Mouse (Mus musculus) forebrain, embryonic 16.5 days (tissue): ENCODE data around the gene Gm10283. TPM values are rescaled to one million over a fixed set of nuclear protein-coding genes. Genes with fewer than 3 reads are reported as not detected.
"Not testable (repeated sequence)": the region's sequence is repeated elsewhere in the genome, so short reads cannot be mapped to it uniquely, and the experiment has no call there.

Source experiments
- ATAC-seq: fragments of 200-750 bp; cut with Nextera tagmentation; 2 replicates; pipeline ENCODE4 v1.8.0; 2017; ENCODE audit warnings: mild to moderate bottlenecking, moderate library complexity
- H3K27ac ChIP-seq: fragments of 300-500 bp; sonication (generic); 2 replicates; pipeline ENCODE4 v1.5.1; 2014; ENCODE audit warnings: low read length, control low read depth
- H3K27me3 ChIP-seq: fragments of 300-500 bp; sonication (generic); replicated peaks from 2 replicates; pipeline ENCODE4 v1.6.1; 2014; ENCODE audit warnings: low read length; ENCODE audit not compliant: control insufficient read depth, insufficient read depth
- H3K36me3 ChIP-seq: fragments of 300-500 bp; sonication (generic); 2 replicates; pipeline ENCODE4 v1.6.1; 2014; ENCODE audit not compliant: control insufficient read depth, insufficient read depth
- H3K4me1 ChIP-seq: fragments of 300-500 bp; sonication (generic); replicated peaks from 2 replicates; pipeline ENCODE4 v1.6.1; 2014; ENCODE audit warnings: low read length; ENCODE audit not compliant: control insufficient read depth, insufficient read depth
- H3K4me2 ChIP-seq: fragments of 300-500 bp; sonication (generic); 2 replicates; pipeline ENCODE4 v1.6.1; 2014; ENCODE audit warnings: mild to moderate bottlenecking, low read length, control low read depth
- H3K4me3 ChIP-seq: fragments of 300-500 bp; sonication (generic); replicated peaks from 2 replicates; pipeline ENCODE4 v1.5.1; 2014; ENCODE audit warnings: mild to moderate bottlenecking, low read length, control low read depth
- H3K9ac ChIP-seq: fragments of 300-500 bp; sonication (generic); replicated peaks from 2 replicates; pipeline ENCODE4 v1.6.1; 2014; ENCODE audit warnings: low read depth, low read length, control low read depth
- H3K9me3 ChIP-seq: fragments of 300-500 bp; sonication (generic); 2 replicates; pipeline ENCODE4 v1.6.1; 2016; ENCODE audit warnings: low read length; ENCODE audit not compliant: control insufficient read depth
- WGBS: fragments of 180-500 bp; shearing (Covaris S2); extraction: QIAGEN DNeasy Blood & Tissue Kit; methylation state at CpG from one replicate; pipeline ENCODE4 v1.1.7; 2014; 5-methylcytosine and 5-hydroxymethylcytosine counted together
- polyA plus RNA-seq: library from polyadenylated mRNA; unstranded; fragments of >200 nt; fragmentation: Nextera tagmentation; extraction: Ambion mirVana; gene quantifications from 2 replicates; pipeline ENCODE4 v1.2.1, GENCODE M21; 2015

The Gm10283 gene
- not detected in 2 replicates for polyA plus RNA-seq

DNA sequence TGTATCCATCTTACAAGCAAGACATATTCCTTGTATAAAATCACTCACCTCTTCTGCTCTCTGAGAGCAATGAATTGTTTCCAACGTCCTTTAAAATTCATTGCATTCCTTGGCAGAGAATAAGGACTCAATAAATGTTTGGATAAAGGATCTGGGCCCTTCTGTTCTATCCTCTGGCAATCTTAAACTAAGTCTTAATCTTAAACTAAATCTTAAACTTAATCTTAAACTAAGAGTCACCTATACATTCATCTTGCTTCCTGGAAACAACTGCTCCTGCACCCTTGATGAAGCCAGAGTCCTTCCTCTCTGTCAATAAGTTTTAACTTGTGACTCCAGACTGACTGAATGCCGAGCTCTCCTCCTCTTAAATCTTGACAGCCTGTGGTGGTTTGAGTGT, at the start of gene Gm10283:
Gene Gm10283 (minus strand): TSS at position 101 of the 400 bp plus-strand sequence.
- H3K9ac ChIP-seq, result no peak within 1 kb of the TSS
- no peaks in the 10 kb centered on the region for H3K27me3 ChIP-seq
- WGBS, result 62% methylated on average over 2 of the region's 2 CpGs
- no peak within 1 kb of the TSS for H3K4me2 ChIP-seq
- H3K4me3 ChIP-seq, result no peak within 1 kb of the TSS
- no peak within 1 kb of the TSS for H3K27ac ChIP-seq
- no peak for ATAC-seq
- no peaks in the 10 kb centered on the region for H3K9me3 ChIP-seq
- peaks cover 4% of the 10 kb centered on the region for H3K4me1 ChIP-seq
- no peaks in the 10 kb centered on the region for H3K36me3 ChIP-seq

DNA sequence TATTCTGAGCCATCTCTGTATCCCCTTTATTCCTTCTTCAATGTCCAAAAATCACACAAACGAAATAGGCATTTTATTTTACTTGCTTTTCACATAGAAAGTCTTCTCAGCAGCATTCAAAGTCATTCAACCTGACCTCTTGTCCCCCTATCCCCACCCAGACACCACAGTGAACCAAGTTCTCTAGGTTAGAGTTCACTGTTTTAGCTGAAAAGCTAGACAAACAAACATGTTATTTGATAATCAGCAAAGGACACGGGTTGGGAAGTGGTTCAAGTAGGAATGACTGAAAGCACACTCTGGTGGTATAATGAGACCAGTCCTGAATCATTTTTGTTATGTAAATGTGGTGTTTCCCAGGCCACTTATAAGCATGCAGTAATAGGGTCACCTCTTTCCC, 31.9 kb upstream of the Gm10283 start:
- no peaks in the 10 kb centered on the region for H3K9me3 ChIP-seq
- ATAC-seq, result no peak
- H3K27me3 ChIP-seq, result no peaks in the 10 kb centered on the region
- no peaks in the 10 kb centered on the region for H3K4me1 ChIP-seq
- H3K36me3 ChIP-seq, result no peaks in the 10 kb centered on the region
- no peak overlapping the region for H3K27ac ChIP-seq
- 13% methylated on average over 2 of the region's 2 CpGs for WGBS
- H3K4me3 ChIP-seq, result no peak overlapping the region
- H3K4me2 ChIP-seq, result no peak overlapping the region
- no peak overlapping the region for H3K9ac ChIP-seq

DNA sequence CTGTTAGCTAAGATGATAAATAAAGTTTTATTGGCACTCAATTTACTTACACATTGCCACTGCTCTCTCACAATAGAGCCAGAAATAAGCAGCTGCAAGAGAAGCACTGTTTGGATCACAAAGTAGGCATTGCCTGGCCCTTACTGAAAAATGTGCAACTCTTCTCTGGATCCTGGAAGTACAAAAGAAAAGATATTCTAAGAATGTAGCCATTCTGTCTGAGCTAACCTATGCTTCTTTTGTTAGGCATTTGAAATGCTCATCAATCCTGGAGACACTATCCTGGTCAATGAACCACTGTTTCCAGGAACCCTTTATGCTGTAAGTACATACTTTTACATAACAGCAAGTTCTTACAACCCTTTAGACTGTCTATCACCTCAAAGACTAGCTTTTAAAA, 15.3 kb upstream of the Gm10283 start:
- ATAC-seq, result no peak

DNA sequence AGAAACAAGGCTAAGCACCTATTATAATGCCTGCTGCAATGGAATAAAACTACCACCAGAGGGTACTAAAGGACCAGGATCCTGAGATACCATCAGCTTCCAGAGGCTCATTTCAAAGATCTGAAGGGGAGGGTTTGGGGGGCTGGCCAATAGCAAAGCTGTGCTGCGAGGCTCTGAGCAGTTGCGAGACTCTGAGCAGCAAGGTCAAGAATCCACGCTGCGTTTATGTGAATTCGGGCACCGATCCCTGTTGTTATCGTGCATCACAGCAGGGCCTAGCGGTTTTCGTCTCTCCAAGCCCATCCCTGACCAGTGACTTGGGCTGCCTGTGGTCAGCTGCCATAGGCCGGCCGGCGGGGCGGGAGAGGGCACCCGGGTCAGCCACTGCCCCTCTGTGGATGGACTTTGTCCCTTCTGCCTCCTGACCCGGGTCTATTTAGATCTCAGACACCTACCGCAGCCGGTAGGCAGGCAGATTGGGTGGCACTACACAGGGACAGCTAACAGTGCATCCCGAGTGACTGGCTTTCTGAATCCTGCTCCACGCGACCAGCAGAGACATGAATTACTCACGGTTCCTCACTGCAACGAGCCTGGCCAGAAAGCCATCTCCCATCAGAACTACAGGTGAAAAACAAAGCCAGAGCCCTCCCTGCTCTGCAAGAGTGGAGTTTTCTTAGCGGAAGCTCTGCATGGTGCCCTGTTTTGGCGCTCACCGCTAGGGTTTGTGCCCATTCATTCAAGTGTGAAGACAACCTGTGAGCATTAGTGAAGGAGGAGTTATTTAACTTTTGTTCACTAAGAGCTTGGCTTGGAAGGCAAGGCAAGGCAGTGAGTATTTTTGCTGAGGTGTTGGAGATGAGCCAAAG, 2.9 kb upstream of the Gm10283 start, which contains the start of gene Aadat:
Gene Aadat (plus strand): TSS at position 280 of the 869 bp plus-strand sequence.
- H3K4me3 ChIP-seq, result peak within 1 kb of the TSS; percentile 69
- H3K4me1 ChIP-seq, result peaks cover 4% of the 10 kb centered on the region
- H3K27me3 ChIP-seq, result no peaks in the 10 kb centered on the region
- peak within 1 kb of the TSS; percentile 100 for H3K4me2 ChIP-seq
- H3K27ac ChIP-seq, result no peak within 1 kb of the TSS
- no peaks in the 10 kb centered on the region for H3K9me3 ChIP-seq
- H3K36me3 ChIP-seq, result no peaks in the 10 kb centered on the region
- ATAC-seq, result peak; percentile 100
- WGBS, result 0% methylated on average over 25 of the region's 25 CpGs
- H3K9ac ChIP-seq, result peak within 1 kb of the TSS; percentile 71

More for the DNA sequence above, 15.3 kb upstream of the Gm10283 start:
- Histone ChIP-seq H3K27ac (no peak overlapping the region), H3K4me2 (no peak overlapping the region), H3K4me3 (no peak overlapping the region), H3K9ac (no peak overlapping the region), H3K9me3 (no peaks in the 10 kb centered on the region), H3K27me3 (no peaks in the 10 kb centered on the region), H3K4me1 (no peaks in the 10 kb centered on the region), H3K36me3 (no peaks in the 10 kb centered on the region)

DNA sequence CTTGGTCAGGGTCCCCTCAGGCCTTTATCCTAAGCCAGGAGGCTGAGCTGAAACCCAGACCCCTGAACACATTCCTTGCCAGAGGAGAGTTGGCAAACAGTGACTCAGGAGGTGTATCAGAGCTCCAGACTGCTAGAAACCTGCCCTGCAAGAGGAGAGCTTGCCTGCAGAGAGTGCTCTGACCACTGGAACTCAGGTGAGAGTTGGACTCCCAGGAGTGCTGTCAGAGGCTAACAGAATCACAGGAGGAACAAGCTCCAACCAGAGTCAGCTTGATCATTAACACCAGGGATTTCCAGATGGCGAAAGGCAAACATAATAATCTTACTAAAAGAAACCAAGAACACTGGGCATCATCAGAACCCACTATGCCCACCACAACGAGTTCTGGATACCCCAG, 8.0 kb downstream of the Gm10283 start:
- H3K4me1 ChIP-seq, H3K4me3 ChIP-seq, H3K4me2 ChIP-seq, H3K27ac ChIP-seq, H3K36me3 ChIP-seq, H3K9me3 ChIP-seq, ATAC-seq, H3K27me3 ChIP-seq, H3K9ac ChIP-seq: not testable (repeated sequence)
- WGBS, result 82% methylated on average over 2 of the region's 2 CpGs

GRCm38 (mm10) chr8:60494606-60495005, 8.4 kb downstream of the Gm10283 start:
- H3K27me3 ChIP-seq, result no peaks in the 10 kb centered on the region
- H3K4me2 ChIP-seq, result no peak overlapping the region
- H3K4me3 ChIP-seq, result no peak overlapping the region
- H3K9me3 ChIP-seq, result no peaks in the 10 kb centered on the region
- H3K9ac ChIP-seq, result no peak overlapping the region
- no peaks in the 10 kb centered on the region for H3K36me3 ChIP-seq
- WGBS, result 90% methylated on average over 11 of the region's 11 CpGs
- ATAC-seq, result no peak
- no peak overlapping the region for H3K27ac ChIP-seq
- H3K4me1 ChIP-seq, result no peaks in the 10 kb centered on the region

DNA sequence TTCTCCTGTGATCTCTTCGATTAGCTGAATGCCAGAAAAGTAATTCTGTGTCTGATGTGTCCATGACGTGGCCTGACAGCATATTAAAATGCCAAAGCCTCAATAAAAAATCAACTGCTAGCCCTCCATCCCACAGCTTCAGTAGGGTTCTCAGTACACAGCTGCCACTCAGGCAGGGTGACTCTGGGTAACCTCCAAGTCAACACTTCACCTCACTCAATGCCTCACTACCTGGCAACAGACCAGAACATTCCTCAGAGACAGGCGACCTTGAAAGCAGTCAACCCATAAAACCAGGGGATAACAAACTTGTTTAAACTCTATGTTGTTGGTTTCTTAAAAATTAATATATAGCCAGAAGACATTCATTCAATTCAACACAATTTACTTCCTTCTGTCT, 10.5 kb downstream of the Gm10283 start:
- Histone ChIP-seq H3K27me3 (no peaks in the 10 kb centered on the region), H3K36me3 (no peaks in the 10 kb centered on the region), H3K9me3 (no peaks in the 10 kb centered on the region), H3K27ac (no peak overlapping the region), H3K4me2 (no peak overlapping the region), H3K9ac (no peak overlapping the region), H3K4me1 (no peaks in the 10 kb centered on the region), H3K4me3 (no peak overlapping the region)
- ATAC-seq, result no peak
- WGBS, result 80% methylated on average over 3 of the region's 3 CpGs

- Histone ChIP-seq H3K4me2 (no peak overlapping the region), H3K4me1 (no peaks in the 10 kb centered on the region), H3K9me3 (no peaks in the 10 kb centered on the region), H3K27ac (no peak overlapping the region), H3K4me3 (no peak overlapping the region), H3K27me3 (no peaks in the 10 kb centered on the region), H3K9ac (no peak overlapping the region), H3K36me3 (no peaks in the 10 kb centered on the region)
- no peak for ATAC-seq
- WGBS, result 92% methylated on average over 2 of the region's 2 CpGs
Observed at GRCm38 (mm10) chr8:60491871-60492270, 11.1 kb downstream of the Gm10283 start.

- no peak for ATAC-seq
- 83% methylated on average over 2 of the region's 2 CpGs for WGBS
- no peaks in the 10 kb centered on the region for H3K4me1 ChIP-seq
- no peaks in the 10 kb centered on the region for H3K27me3 ChIP-seq
- no peak overlapping the region for H3K9ac ChIP-seq
- H3K9me3 ChIP-seq, result no peaks in the 10 kb centered on the region
- H3K4me2 ChIP-seq, result no peak overlapping the region
- H3K36me3 ChIP-seq, result no peaks in the 10 kb centered on the region
- no peak overlapping the region for H3K4me3 ChIP-seq
- H3K27ac ChIP-seq, result no peak overlapping the region
Observed at GRCm38 (mm10) chr8:60490147-60490546, 12.9 kb downstream of the Gm10283 start.
